Mouse (Mus musculus): ENCODE measurements around the gene Lgi4. TPM values are rescaled to one million over a fixed set of nuclear protein-coding genes. Genes with fewer than 3 reads are reported as not detected.

Gene Lgi4
- not detected for total RNA-seq (2023)

DNA sequence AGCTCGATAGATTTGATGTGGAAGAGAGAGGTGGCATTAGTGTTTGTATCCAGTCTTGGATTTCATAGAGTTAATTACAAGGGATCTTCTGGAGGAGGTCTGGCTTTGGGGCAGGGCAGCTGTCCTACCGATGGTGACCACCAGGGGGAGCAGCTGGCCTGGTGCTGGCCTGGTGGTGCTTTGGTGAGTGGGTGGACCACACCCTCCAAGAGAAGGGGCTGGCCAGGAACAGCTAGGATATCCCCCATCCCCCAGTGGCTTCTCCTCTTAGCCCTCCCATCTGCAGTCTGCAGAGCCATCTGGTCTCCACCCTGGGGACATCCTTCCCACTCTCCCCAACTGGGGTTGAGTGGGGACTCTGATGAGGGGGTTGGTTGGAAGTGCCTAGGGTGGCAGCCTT lies at the start of gene Lgi4:
Gene Lgi4 (plus strand): TSS at position 235 of the 400 bp plus-strand sequence.

DNA sequence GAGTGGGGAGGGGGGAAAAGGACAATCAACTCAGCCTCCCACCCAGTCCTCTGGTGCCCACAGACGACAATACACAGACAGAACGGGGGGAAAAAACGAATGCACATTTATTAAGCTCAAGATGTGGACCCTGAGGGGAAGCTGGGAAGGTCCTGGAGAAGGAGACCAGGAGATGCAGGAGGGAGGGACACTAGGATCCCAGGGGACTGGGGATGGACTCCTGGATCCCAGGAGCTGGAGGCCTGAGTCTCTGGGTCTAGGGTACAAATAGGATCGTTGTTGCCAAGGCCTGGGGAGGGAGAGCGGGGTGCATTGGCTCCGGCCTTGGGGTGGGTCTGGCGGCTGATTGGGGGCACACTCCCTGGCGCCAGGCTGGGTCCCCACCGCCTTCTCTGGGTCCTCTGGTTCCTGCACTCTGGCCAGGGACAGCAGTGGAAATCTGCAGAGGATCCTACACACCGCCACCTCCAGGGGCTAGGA lies 16.7 kb upstream of the Lgi4 start, which contains the start of gene Fxyd5:
Gene Fxyd5 (minus strand): TSS at position 51 of the 480 bp plus-strand sequence.

DNA sequence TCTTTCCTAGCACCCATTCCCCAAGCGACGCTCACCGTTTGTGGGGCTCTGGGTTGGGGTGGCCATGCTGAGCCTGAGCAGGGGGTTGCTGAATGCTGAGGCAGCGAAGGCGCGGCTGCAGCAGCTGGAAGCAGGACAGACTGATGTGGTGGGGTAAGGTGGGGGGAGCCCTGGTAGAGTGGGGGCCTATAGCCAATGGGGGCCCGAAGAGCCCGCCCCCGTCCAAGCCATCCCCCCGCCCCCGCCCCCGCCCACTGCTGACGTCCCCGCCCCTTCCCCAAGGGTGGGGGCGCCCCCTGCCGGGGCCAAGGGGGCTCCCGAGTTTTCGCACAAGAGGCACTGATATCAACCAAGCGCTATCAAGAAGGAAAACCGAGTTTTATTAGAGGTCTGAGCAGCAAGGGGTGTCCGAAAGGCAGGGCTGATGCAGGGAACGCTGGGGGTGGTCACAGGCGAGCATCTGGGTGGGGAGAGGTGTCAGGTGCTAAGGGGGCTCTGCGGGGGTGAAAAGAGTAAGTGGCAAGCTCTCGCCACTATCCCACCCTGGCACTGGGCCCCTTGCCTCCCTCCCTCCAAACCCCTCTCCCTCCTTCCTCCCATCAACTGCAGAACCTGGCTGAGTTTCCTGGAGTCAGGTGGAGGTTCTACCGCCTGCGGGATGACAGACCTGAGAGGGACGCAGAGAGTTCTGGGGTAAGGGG lies 7.7 kb upstream of the Lgi4 start, which contains the start of gene Fxyd7:
Gene Fxyd7 (minus strand): TSS at position 147 of the 701 bp plus-strand sequence.

DNA sequence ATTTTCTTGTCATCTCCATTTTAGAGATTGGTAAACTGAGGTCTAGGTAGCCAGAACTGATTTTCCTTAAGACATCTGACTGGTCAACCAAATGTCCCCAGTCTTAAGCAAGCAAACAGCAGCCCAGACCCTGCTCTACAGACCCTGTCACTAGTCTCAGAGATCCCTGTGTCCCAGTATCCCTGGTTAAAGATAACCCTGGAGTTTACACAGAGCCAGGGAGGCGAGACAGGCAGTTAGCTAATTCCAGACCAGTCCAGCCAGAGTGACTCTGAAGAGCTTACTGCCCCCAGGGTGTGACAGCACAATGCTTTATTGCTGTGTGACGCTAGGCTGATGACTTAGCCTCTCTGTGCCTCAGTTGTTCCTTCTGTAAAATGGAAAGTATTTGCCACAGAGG lies 2.1 kb upstream of the Lgi4 start, which contains the start of gene Fxyd1:
Gene Fxyd1 (minus strand): TSS at position 129 of the 400 bp plus-strand sequence.

DNA sequence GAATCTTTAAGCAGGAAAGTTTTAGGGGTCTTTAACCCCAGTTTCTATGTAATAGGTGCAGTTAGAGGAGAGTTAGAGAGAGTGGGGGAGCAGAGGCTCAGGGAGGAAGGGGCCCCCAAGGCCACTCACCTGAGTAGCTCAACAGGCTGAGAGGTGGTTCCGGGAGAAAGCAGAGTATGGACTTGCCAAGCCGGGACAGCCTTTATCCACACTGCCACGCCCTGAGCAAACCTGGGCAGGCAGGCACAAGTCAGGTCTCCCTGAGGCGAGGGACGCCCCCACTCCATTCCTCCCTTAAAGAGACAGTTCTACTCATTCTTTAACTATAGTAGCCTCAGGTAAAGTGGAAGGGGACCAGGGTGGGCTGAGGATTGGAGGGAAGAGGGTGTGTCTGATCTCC lies 17.4 kb downstream of the Lgi4 start, which contains the start of gene Fxyd3:
Gene Fxyd3 (minus strand): TSS at position 213 of the 400 bp plus-strand sequence.

DNA sequence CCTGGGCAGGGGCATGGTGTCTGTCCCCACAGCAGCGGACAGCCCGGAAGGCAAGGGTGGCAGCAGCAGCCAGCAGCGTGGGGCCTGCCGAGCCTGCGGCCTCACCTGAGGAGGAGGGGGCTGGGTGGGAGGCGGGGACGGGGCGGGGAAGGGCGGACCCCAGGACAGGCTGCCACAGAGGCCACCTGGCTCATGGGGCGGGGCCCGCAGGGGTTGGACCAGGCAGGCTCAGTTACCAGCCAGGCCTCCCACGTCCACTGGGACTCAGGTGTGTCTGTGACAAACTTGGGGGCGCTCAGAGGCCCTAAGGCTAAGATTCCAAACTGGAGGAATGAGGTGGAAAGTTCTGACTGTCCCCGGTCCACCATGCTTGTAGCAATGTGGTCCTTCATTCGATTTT lies 56.0 kb downstream of the Lgi4 start, which contains the start of gene Hpn:
Gene Hpn (minus strand): TSS at position 109 of the 400 bp plus-strand sequence.

Other genes with a start within 250 kb of the Lgi4 start
- gene Ffar2, start 235.6 kb upstream of the Lgi4 start, total RNA-seq (2023): 10 to 100 TPM; 15.2 to 19.0 TPM
- 1 to 10 TPM; 2.2 to 3.7 TPM for gene Ffar3, start 203.2 kb upstream of the Lgi4 start, total RNA-seq (2023)
- 10 to 100 TPM; 34.4 to 43.8 TPM for gene Ffar1, start 197.8 kb upstream of the Lgi4 start, total RNA-seq (2023)
- gene Cd22, start 179.0 kb upstream of the Lgi4 start, total RNA-seq (2023): 1,000 to 10,000 TPM; 1,236 to 1,328 TPM
- not detected for gene Mag, start 144.5 kb upstream of the Lgi4 start, total RNA-seq (2023)
- not detected for gene Hamp2, start 134.7 kb upstream of the Lgi4 start, total RNA-seq (2023)
- not detected for gene Hamp, start 115.3 kb upstream of the Lgi4 start, total RNA-seq (2023)
- gene Usf2, start 102.5 kb upstream of the Lgi4 start, total RNA-seq (2023): 100 to 1,000 TPM; 145 to 165 TPM
- gene Lsr, start 85.9 kb upstream of the Lgi4 start, total RNA-seq (2023): 1 to 10 TPM; 1.1 to 1.2 TPM
- gene Fam187b, start 85.6 kb upstream of the Lgi4 start, total RNA-seq (2023): not detected
- gene Fxyd5, start 16.9 kb upstream of the Lgi4 start, total RNA-seq (2023): 100 to 1,000 TPM; 134 to 151 TPM
- not detected for gene Fxyd7, start 7.9 kb upstream of the Lgi4 start, total RNA-seq (2023)
- not detected for gene Fxyd1, start 2.1 kb upstream of the Lgi4 start, total RNA-seq (2023)
- gene Fxyd3, start 17.4 kb downstream of the Lgi4 start, total RNA-seq (2023): not detected
- not detected for gene Hpn, start 55.9 kb downstream of the Lgi4 start, total RNA-seq (2023)
- gene Scn1b, start 67.7 kb downstream of the Lgi4 start, total RNA-seq (2023): under 1 TPM; 0.35 to 0.92 TPM
- 100 to 1,000 TPM; 247 to 277 TPM for gene Gramd1a, start 96.6 kb downstream of the Lgi4 start, total RNA-seq (2023)
- not detected for gene Scgb2b2, start 231.2 kb downstream of the Lgi4 start, total RNA-seq (2023)
- gene Scgb1b2, start 232.5 kb downstream of the Lgi4 start, total RNA-seq (2023): not detected